Mouse (Mus musculus) hindbrain, postnatal 0 days (tissue): ENCODE measurements around the gene Ggt6. TPM values are rescaled to one million over a fixed set of nuclear protein-coding genes. Genes with fewer than 3 reads are reported as not detected.

Experiments
- ATAC-seq: fragments of 200-750 bp; cut with Nextera tagmentation; 2 replicates; pipeline ENCODE4 v1.8.0; 2017; ENCODE audit warnings: mild to moderate bottlenecking, moderate TSS enrichment, moderate library complexity
- DNase-seq: peaks from one replicate; pipeline ENCODE4 v3.0.0-alpha.2; 2015; ENCODE audit warnings: low spot score
- H3K27ac ChIP-seq: fragments of 300-500 bp; sonication (generic); 2 replicates; pipeline ENCODE4 v1.5.1; 2014; ENCODE audit warnings: mild to moderate bottlenecking
- H3K27me3 ChIP-seq: fragments of 300-500 bp; sonication (generic); 2 replicates; pipeline ENCODE4 v1.6.1; 2014; ENCODE audit warnings: low read length, mixed read lengths; ENCODE audit not compliant: insufficient read depth
- H3K36me3 ChIP-seq: fragments of 300-500 bp; sonication (generic); 2 replicates; pipeline ENCODE4 v1.6.1; 2014; ENCODE audit warnings: low read length, mixed read lengths; ENCODE audit not compliant: insufficient read depth
- H3K4me1 ChIP-seq: fragments of 300-500 bp; sonication (generic); 2 replicates; pipeline ENCODE4 v1.6.1; 2014; ENCODE audit warnings: antibody characterized with exemption, low read length, mixed read lengths; ENCODE audit not compliant: insufficient read depth
- H3K4me2 ChIP-seq: fragments of 300-500 bp; sonication (generic); 2 replicates; pipeline ENCODE4 v1.6.1; 2014; ENCODE audit warnings: low read depth, mild to moderate bottlenecking, low read length, moderate library complexity, mixed read lengths
- H3K4me3 ChIP-seq: fragments of 300-500 bp; sonication (generic); 2 replicates; pipeline ENCODE4 v1.5.1; 2014; ENCODE audit warnings: low read length
- H3K9ac ChIP-seq: fragments of 300-500 bp; sonication (generic); replicated peaks from 2 replicates; pipeline ENCODE4 v1.6.1; 2014; ENCODE audit warnings: mild to moderate bottlenecking, low read length, moderate library complexity, mixed read lengths
- H3K9me3 ChIP-seq: fragments of 300-500 bp; sonication (generic); 2 replicates; pipeline ENCODE4 v1.6.1; 2016; ENCODE audit warnings: low read length, mixed read lengths
- CTCF ChIP-seq: IDR thresholded peaks from 2 replicates; pipeline ENCODE4 v1.5.1; 2016; ENCODE audit warnings: antibody characterized with exemption, control low read depth, low read depth
- WGBS: fragments of 180-500 bp; shearing (Covaris S2); extraction: QIAGEN DNeasy Blood & Tissue Kit; methylation state at CpG from one replicate; pipeline ENCODE4 v1.1.7; 2014; 5-methylcytosine and 5-hydroxymethylcytosine counted together
- polyA plus RNA-seq: library from polyadenylated mRNA; unstranded; fragments of >200 nt; fragmentation: Nextera tagmentation; extraction: Ambion mirVana; gene quantifications from 2 replicates; pipeline ENCODE4 v1.2.1, GENCODE M21; 2015
- total RNA-seq: library from RNA; depleted of rRNA; stranded (reverse); fragments of >200 nt; gene quantifications from 2 replicates; pipeline ENCODE4 v1.2.3, GENCODE M21; 2014

Gene Ggt6
- total and polyA plus RNA-seq, 2 experiments from 2014 or later: not detected

DNA sequence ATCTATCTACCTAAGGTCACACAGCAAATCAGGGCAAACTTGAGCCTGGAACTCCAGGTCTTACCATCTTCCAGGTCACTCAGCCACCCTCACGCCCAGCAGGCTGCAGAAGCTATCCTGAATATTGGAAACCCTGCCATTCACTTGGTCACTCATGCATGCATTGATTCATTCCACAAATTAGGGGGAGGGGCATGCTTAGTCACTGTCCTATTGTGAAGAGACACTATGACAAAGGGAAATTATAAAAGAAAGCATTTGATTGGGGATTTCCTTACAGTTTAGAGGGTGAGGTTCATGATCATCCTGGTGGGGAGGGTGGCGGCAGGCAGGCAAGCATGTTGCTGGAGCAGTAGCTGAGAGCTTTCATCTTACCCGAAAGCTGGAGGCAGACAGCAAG is 29.5 kb downstream of the Ggt6 start:
- Histone ChIP-seq H3K9ac (no peak overlapping the region), H3K27me3 (no peaks in the 10 kb centered on the region), H3K27ac (no peak overlapping the region), H3K36me3 (peaks cover 5% of the 10 kb centered on the region), H3K4me1 (peaks cover 17% of the 10 kb centered on the region), H3K9me3 (no peaks in the 10 kb centered on the region), H3K4me3 (no peak overlapping the region), H3K4me2 (no peak overlapping the region)
- ATAC-seq: no peak
- TF ChIP-seq CTCF: no peak
- 37% methylated on average over 3 of the region's 3 CpGs for WGBS
- DNase-seq: no peak

DNA sequence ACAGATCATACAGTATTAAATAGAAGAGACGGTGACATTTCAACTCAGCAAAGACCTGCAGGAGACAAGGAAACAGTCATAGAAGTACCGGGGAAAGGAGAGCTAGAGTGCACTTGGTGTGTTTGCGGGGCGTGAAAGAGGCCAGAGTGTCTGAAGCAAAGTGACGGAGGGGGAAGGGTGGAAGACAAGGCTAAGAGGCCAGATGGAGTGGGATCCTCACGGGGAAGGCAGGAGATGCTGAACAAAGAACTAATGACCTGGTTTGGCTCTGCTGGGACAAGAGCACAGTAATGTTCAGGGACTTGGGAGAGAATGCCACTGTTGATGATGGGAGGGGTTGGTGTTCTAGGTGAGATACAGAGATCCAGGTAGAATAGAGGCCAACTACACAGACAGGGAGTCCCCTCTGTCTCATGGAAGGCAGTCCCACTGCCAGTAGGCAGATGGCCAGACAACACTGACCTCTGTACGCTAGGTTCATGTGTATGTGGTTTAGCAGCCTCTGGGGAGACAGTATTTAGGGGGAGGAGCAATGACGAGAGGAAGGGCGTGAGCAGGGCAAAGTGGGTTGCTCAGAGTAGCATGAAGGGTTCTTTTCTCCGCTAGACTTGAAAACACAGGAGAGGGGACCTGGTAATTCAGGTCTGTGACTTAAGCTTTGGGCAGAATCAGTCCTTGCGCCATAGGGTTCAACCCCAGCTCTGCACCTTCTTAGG is 30.8 kb downstream of the Ggt6 start:
- no peak for TF ChIP-seq CTCF
- H3K27ac ChIP-seq: peak overlapping the region; percentile 65; the same call in 1 of the 2 replicates
- H3K4me3 ChIP-seq: no peak overlapping the region
- H3K9me3 ChIP-seq: no peaks in the 10 kb centered on the region
- 61% methylated on average over 11 of the region's 11 CpGs for WGBS
- no peak for ATAC-seq
- H3K36me3 ChIP-seq: no peaks in the 10 kb centered on the region; the same call in none of the 2 replicates
- peaks cover 17% of the 10 kb centered on the region for H3K4me1 ChIP-seq
- H3K27me3 ChIP-seq: no peaks in the 10 kb centered on the region
- no peak for DNase-seq
- H3K9ac ChIP-seq: no peak overlapping the region
- no peak overlapping the region for H3K4me2 ChIP-seq

DNA sequence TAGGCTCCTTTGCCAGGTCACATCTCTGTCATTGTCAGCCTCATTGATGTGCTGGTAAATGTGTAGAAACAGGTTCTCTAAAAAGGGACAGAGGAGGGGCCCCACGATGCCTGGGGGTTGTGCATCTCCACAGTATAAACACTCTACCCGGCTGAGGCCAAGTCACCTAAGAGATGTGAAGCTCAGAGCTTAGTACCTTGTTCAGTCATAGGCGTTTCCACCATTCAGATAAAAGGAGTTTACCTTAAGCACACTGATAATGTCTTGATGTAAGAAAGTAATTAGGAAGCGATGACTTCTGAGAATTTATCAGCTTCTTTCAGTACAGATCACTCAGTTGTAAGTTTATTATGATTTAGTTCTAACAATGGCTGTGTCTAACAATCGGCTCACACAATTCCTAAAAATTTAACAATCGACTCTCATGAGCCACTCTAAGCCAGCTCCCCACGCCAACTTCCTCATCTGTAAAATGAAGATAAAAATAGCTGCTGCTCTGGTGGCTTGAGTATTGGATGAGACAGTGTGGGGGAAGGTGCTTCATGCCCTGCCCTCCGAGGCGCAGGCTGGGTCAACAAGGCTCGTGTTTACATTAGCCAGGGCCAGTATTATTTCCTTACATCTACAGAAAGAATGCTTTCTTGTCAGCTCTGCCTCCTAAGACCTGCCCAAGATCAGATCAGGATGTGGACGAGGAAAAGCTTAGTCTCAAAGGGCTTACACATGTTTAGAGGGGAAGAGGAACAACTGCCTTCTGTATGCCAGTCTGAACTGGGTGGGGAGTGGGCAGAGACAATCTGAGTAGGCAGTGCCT is 31.6 kb downstream of the Ggt6 start:
- Histone ChIP-seq H3K9ac (no peak overlapping the region), H3K36me3 (no peaks in the 10 kb centered on the region; the same call in 1 of the 2 replicates), H3K9me3 (no peaks in the 10 kb centered on the region), H3K27ac (peak overlapping the region; percentile 65; the same call in 1 of the 2 replicates), H3K27me3 (no peaks in the 10 kb centered on the region), H3K4me3 (no peak overlapping the region), H3K4me1 (peaks cover 15% of the 10 kb centered on the region), H3K4me2 (no peak overlapping the region)
- no peak for DNase-seq
- no peak for TF ChIP-seq CTCF
- ATAC-seq: no peak
- 64% methylated on average over 11 of the region's 11 CpGs for WGBS

DNA sequence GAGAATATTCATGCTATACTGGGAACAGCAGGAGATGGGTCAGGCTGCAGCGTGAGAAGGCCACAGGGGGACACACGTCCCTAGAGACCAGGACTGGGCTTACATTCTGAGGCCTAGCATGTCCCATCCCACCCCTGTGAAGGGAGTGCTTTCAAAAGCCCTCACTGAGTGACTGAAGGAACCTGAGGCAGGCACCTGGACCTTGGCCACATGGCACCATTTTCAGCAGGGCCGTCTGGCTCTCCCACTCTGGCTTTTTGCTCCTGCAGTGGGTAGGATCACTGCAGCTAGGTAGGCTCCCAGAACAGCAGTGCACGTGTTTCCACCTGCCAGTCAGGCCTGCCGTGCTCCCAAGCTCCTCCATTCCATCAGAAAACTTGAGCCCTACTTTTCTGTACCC is 33.2 kb downstream of the Ggt6 start:
- H3K4me1 ChIP-seq: peaks cover 12% of the 10 kb centered on the region
- DNase-seq: no peak
- 47% methylated on average over 5 of the region's 5 CpGs for WGBS
- H3K4me3 ChIP-seq: no peak overlapping the region
- TF ChIP-seq CTCF: no peak
- no peak for ATAC-seq
- no peaks in the 10 kb centered on the region for H3K9me3 ChIP-seq
- H3K27ac ChIP-seq: peak overlapping the region; percentile 42; the same call in 1 of the 2 replicates
- H3K4me2 ChIP-seq: no peak overlapping the region
- H3K27me3 ChIP-seq: no peaks in the 10 kb centered on the region
- H3K36me3 ChIP-seq: no peaks in the 10 kb centered on the region
- H3K9ac ChIP-seq: no peak overlapping the region

DNA sequence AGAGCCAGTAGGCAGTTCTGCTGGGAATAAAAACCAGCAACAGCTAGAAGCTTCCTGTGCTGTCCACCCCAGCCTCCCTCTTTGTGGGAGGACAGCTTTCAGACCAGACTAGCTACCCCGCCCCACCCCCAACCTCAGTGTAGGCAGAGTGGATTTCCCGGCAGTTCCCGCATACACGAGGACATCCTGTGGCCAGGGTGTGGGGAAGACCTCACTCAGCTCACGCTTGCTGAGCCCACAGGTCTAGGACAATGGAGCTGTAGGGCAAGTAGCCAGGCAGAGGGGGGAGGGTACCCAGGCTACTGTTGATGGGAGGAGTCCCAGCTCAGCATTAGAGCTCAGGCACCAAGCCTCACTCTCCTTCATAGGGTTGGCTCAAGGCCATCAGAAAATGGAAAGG is 33.9 kb downstream of the Ggt6 start:
- Histone ChIP-seq H3K4me2 (no peak overlapping the region), H3K36me3 (no peaks in the 10 kb centered on the region), H3K27ac (peak overlapping the region; percentile 42), H3K9ac (no peak overlapping the region), H3K4me3 (no peak overlapping the region), H3K9me3 (no peaks in the 10 kb centered on the region), H3K27me3 (no peaks in the 10 kb centered on the region), H3K4me1 (peaks cover 12% of the 10 kb centered on the region)
- 27% methylated on average over 5 of the region's 5 CpGs for WGBS
- DNase-seq (peak; percentile 49), ATAC-seq (peak; percentile 55)
- no peak for TF ChIP-seq CTCF

DNA sequence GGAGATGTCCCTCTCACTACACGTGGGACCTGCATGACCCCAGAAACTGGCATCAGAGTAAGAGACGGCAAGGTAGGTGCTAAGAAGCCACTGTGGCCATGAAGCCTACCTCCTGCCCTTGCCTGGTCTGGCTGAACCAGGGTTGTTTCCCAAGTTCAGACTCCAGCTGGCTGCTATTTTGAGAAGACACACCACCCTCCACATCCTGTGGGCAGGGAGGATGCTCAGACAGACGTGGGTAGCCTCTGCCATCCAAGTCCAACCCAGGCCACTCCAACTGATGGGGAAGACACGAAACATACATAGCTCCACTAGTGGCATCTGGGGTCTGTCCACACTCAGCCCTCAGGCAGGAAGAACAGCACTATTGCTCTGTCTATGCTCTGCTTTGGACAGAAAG is 34.7 kb downstream of the Ggt6 start:
- H3K9ac ChIP-seq: no peak overlapping the region
- no peaks in the 10 kb centered on the region for H3K36me3 ChIP-seq
- WGBS: 73% methylated on average over 4 of the region's 4 CpGs
- ATAC-seq: no peak
- TF ChIP-seq CTCF: no peak
- no peak overlapping the region for H3K4me3 ChIP-seq
- no peaks in the 10 kb centered on the region for H3K27me3 ChIP-seq
- peaks cover 12% of the 10 kb centered on the region for H3K4me1 ChIP-seq
- no peaks in the 10 kb centered on the region for H3K9me3 ChIP-seq
- no peak overlapping the region for H3K27ac ChIP-seq
- H3K4me2 ChIP-seq: no peak overlapping the region
- no peak for DNase-seq
